Mouse (Mus musculus): ENCODE measurements around the gene Nfasc.

GRCm38 (mm10) chr1:132669200-132669599 is 72.4 kb downstream of the Nfasc start:
- no peak for TF ChIP-seq CTCF (conservative IDR thresholded peaks at IDR 0.05; ENCODE audit: low read length)
- no peak for TF ChIP-seq NANOG (IDR thresholded peaks at IDR 0.05; ENCODE audit: borderline replicate concordance, low read length)
- no peak for TF ChIP-seq POU5F1 (IDR thresholded peaks at IDR 0.05; ENCODE audit: borderline replicate concordance, low read length)
